Mouse (Mus musculus): Measurements from ENCODE around the gene Gpr18.
"Not testable (repeated sequence)": the region's sequence is repeated elsewhere in the genome, so short reads cannot be mapped to it uniquely, and the experiment has no call there.

Gpr18 gene

GRCm38 (mm10) chr14:121893747-121894146 lies 21.8 kb downstream of the Gpr18 start:
- no peak for DNase-seq (ENCODE audit: low read depth, low spot score)

DNA sequence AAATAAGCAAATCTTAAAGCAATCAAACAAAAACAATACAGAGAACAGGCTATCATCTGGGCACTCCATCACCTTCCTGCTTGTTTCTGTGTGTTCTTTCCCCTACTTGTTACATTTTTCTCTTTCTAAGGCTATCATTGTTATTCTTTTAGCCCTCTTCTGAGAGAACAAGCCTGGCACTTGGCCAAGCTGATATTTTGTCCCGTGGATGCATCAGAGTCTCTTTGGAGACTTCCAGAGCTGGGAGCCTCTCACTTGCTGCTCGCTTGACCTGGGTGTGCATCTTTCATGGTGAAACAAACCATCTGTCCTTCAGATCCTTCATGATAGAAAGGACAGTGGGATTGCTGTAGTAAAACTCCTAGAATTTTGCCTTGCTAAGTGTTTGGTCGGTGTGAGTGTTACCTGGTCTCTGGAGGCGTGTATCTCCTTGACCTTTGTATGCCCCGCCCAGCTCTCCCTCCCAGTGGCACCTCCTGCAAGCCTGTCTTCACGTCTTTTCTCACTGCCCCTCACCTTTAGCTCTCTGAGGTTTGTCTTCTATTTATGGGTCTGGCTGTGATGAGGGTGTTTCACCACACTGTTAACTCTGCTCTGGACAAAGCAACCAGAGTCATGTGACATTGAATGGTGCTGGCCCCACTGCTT lies 31.3 kb downstream of the Gpr18 start:
- no peak for DNase-seq (ENCODE audit: low read depth, low spot score)

- DNase-seq (ENCODE audit: low read depth, low spot score), result no peak
Observed at GRCm38 (mm10) chr14:121881211-121881610, 34.4 kb downstream of the Gpr18 start.

GRCm38 (mm10) chr14:121879266-121879840 lies 36.2 kb downstream of the Gpr18 start:
- DNase-seq (ENCODE audit: low read depth, low spot score), result no peak

- DNase-seq (ENCODE audit: low read depth, low spot score), result no peak
Observed at GRCm38 (mm10) chr14:121878859-121879206, 36.7 kb downstream of the Gpr18 start.

- DNase-seq (ENCODE audit: low read depth, low spot score), result peak; percentile 97
Observed at GRCm38 (mm10) chr14:121878176-121878858, 37.3 kb downstream of the Gpr18 start, which contains the start of gene Ubac2. Ubac2 (plus strand) TSS chr14:121878620.

- no peak for DNase-seq (ENCODE audit: low read depth, low spot score)
Observed at GRCm38 (mm10) chr14:121877640-121878039, 37.9 kb downstream of the Gpr18 start.

GRCm38 (mm10) chr14:121876860-121877259 lies 38.7 kb downstream of the Gpr18 start:
- DNase-seq (ENCODE audit: low read depth, low spot score), result no peak

GRCm38 (mm10) chr14:121876190-121876589 lies 39.4 kb downstream of the Gpr18 start:
- DNase-seq (ENCODE audit: low read depth, low spot score), result not testable (repeated sequence)

GRCm38 (mm10) chr14:121873646-121874045 lies 41.9 kb downstream of the Gpr18 start:
- DNase-seq (ENCODE audit: low read depth, low spot score), result no peak

DNA sequence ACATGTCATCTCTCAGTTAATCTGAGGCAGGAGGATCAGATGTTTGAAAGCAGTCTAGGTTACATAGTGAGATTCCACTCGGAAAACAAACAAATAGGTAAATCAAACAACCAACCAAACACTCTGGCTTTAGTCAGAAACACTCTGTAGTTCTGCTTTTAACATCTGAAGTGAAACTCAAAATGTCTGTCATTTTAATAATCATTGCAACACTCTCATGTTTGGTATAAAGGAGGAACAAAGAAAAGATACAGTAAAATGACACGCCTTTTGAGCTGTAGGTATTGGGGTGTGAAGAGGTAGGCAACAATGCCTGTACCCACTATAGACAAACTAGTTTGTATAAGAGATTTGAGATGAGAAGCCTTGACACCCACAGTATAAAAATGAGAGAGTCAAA lies 42.4 kb downstream of the Gpr18 start:
- no peak for DNase-seq (ENCODE audit: low read depth, low spot score)

DNA sequence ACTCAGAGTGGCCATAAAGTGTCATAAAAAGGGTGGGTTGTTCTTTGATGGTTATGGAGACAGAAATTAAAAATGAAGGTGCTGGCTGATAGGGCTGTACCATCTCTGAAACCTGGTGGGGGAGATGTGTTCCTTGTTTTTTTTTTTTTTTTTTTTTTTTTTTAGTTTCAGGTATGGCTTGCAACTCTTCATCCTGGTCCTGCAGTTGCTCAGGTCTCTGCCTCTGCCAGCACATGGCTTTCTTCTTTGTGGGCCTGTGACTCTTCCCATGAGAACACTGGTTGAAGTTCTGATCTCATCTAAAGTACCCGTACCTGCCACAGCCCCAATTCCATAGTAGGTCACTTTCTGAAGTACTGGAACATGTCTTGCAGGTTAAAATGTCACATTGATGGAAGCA lies 42.8 kb downstream of the Gpr18 start:
- no peak for DNase-seq (ENCODE audit: low read depth, low spot score)

DNA sequence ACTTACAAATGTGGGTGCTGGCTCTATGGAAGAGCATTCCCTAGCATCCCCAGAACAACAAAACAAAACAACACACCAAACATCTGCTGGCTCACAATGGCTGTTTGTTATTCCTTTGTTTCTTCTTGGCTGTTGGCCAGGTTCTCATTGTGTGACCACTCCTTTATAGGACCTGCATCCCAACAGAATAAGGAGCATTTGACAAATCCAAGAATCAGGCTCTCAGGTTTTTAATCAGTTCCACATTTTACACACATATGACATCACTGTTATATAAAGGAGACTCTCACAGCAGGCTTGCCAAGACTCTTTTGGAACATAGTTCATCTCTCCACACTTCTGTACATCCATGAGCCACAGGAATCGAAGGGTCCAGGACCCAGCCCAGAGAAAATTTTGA lies 46.5 kb downstream of the Gpr18 start:
- no peak for DNase-seq (ENCODE audit: low read depth, low spot score)

DNA sequence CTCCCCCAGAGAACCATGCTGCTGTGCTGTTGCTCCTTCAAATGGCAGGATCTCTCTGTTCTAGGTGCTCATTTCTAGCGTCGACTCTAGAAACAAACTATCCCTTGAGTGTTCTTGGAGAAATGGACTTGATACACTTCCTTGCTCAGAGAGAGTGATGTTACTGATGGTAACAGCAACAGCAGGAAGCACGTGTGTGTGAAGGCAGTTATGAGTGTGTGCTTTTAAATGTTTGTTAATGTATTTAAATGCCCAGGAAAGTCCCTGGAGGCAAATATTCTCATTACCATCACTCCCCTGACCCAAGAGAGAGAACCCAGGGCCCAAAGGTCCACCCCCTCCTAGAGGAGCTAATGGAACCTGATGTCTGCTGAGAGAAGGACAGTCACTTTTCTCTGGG lies 49.0 kb downstream of the Gpr18 start:
- DNase-seq (ENCODE audit: low read depth, low spot score), result no peak

DNA sequence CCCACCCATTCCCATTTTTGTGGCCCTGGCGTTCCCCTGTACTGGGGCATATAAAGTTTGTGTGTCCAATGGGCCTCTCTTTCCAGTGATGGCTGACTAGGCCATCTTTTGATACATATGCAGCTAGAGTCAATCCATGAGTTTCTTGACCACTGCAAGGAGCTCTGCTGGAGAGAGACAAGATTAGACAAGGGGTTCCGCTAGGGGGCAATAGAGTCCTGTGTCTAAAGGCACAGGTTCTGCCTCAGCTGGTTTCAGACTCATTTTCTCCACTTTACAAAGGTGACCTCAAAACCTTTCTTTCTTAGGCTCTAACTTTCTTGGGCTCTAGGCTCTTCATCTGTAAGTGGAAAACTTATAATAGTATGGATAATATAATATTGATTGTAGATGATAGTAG lies 50.4 kb downstream of the Gpr18 start:
- peak; percentile 72 for DNase-seq (ENCODE audit: low read depth, low spot score)

Data from forelimb bud, embryonic 11.5 days (tissue).